ENCODE assay signal across 24 mouse cellular contexts in the genomic region with DNA sequence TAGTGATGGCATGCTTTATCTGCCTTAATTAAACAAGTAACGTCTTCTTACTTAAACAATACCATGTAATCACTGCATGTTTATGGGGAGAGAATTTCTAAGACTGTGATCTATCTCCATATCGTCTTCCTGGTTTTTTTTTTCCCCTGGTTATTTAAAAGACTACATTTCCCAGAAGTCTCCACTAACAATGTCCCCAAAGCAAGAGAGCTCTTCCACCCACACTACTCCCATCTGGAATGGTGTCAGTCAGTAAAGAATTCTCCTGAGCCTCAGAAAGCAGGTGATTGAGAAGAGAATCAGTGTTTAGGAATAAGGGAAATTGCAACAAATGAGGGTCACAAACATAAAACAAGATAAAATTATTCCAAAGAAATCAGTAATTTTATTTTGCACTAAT. TPM values are rescaled to one million over a fixed set of nuclear protein-coding genes. Genes with fewer than 3 reads are reported as not detected.
DNase-seq lines count a peak whose midpoint lies in the region; ATAC-seq and TF ChIP-seq lines count a peak whose summit lies in the region.
"Had no signal": no experiment of that assay in that cellular context is flagged by ENCODE, and none has a peak within 500 bp of the region (broad histone marks: within the 10 kb centered on the region; RNA-seq: fewer than 3 reads in every experiment).

No protein-coding gene starts in this region.

- ATAC-seq in midbrain, embryonic 14.5 days (ENCODE audit: low FRiP score, low TSS enrichment), result no peak
- ATAC-seq: liver, embryonic 12.5 days had no signal

- H3K4me3 ChIP-seq in gastrocnemius, adult 2 months, result peak overlapping the region; percentile 1
- no peak overlapping the region for H3K4me3 ChIP-seq in midbrain, embryonic 14.5 days (replicated peaks; ENCODE audit: low read depth, low read length)
- no peak overlapping the region for H3K4me3 ChIP-seq in midbrain, embryonic 10.5 days
- H3K4me3 ChIP-seq: erythroblast, embryonic 14.5 days; heart, adult 2 months; heart, embryonic 15.5 days; limb, embryonic 12.5 days; liver, embryonic 12.5 days; neural tube, embryonic 13.5 days had no signal

- no peaks in the 10 kb centered on the region for H3K9me3 ChIP-seq in midbrain, embryonic 14.5 days (ENCODE audit: control insufficient read depth, low read length)
- no peaks in the 10 kb centered on the region for H3K9me3 ChIP-seq in midbrain, embryonic 10.5 days (replicated peaks)
- H3K9me3 ChIP-seq: heart, embryonic 15.5 days; limb, embryonic 12.5 days; liver, embryonic 12.5 days; neural tube, embryonic 13.5 days had no signal

- H3K4me2 ChIP-seq in midbrain, embryonic 14.5 days (ENCODE audit: low read length), result no peak overlapping the region
- H3K4me2 ChIP-seq: heart, embryonic 15.5 days; limb, embryonic 12.5 days; liver, embryonic 12.5 days; neural tube, embryonic 13.5 days had no signal

- TF ChIP-seq CTCF in gastrocnemius, adult 2 months (IDR thresholded peaks at IDR 0.05), result no peak

- H3K27me3 ChIP-seq in midbrain, embryonic 14.5 days (ENCODE audit: control insufficient read depth, insufficient read depth, low read length), result peaks cover 5% of the 10 kb centered on the region; the same call in 1 of the 2 replicates
- H3K27me3 ChIP-seq in midbrain, embryonic 10.5 days (ENCODE audit: low read depth, poor library complexity, severe bottlenecking), result peaks cover 46% of the 10 kb centered on the region

- 35% methylated on average over 2 of the region's 2 CpGs for WGBS in midbrain, embryonic 14.5 days
- 42% methylated on average over 2 of the region's 2 CpGs for WGBS in midbrain, embryonic 10.5 days

- intact Hi-C loops in gastrocnemius, adult 2 months (cut with DNase I), result loop anchor here (5.0 kb wide), 1 partner anchor 58 kb away; no protein-coding TSS in a partner anchor

- no peak overlapping the region for H3K9ac ChIP-seq in midbrain, embryonic 14.5 days (replicated peaks; ENCODE audit: low read length)
- H3K9ac ChIP-seq: heart, embryonic 15.5 days; limb, embryonic 12.5 days; liver, embryonic 12.5 days; neural tube, embryonic 13.5 days had no signal

- H3K4me1 ChIP-seq in midbrain, embryonic 14.5 days (ENCODE audit: control insufficient read depth, insufficient read depth, low read length), result peaks cover 9% of the 10 kb centered on the region
- H3K4me1 ChIP-seq in midbrain, embryonic 10.5 days, result peaks cover 19% of the 10 kb centered on the region
- H3K4me1 ChIP-seq: liver, embryonic 12.5 days had no signal

- no peak for DNase-seq in gastrocnemius, adult 2 months
- no peak for DNase-seq in gastrocnemius, postnatal 25 days
- DNase-seq in midbrain, embryonic 14.5 days, result peak; percentile 59
- DNase-seq in midbrain, embryonic 10.5 days (ENCODE audit: low spot score), result no peak
- peak; percentile 83 for DNase-seq in brain, adult 2 months (ENCODE audit: low read depth, low spot score)
- DNase-seq in ovary, postnatal 10 days (ENCODE audit: low spot score), result no peak
- no peak for DNase-seq in lung, postnatal 4 days
- DNase-seq: adrenal gland, postnatal 14 days; gastrocnemius, postnatal 14 days; heart, adult 2 months; heart, postnatal 4 days; kidney, adult 8-10 months; kidney, postnatal 36 days; lung, adult 2 months; lung, postnatal 36 days had no signal

- H3K36me3 ChIP-seq in midbrain, embryonic 14.5 days (ENCODE audit: control insufficient read depth, insufficient read depth, low read length), result no peaks in the 10 kb centered on the region
- no peaks in the 10 kb centered on the region for H3K36me3 ChIP-seq in midbrain, embryonic 10.5 days
- H3K36me3 ChIP-seq: heart, embryonic 15.5 days; limb, embryonic 12.5 days; liver, embryonic 12.5 days; neural tube, embryonic 13.5 days had no signal

- H3K27ac ChIP-seq in gastrocnemius, adult 2 months, result no peak overlapping the region
- H3K27ac ChIP-seq in midbrain, embryonic 14.5 days (replicated peaks; ENCODE audit: low read depth, low read length), result no peak overlapping the region
- no peak overlapping the region for H3K27ac ChIP-seq in midbrain, embryonic 10.5 days (replicated peaks)
- H3K27ac ChIP-seq: heart, adult 2 months; heart, embryonic 15.5 days; limb, embryonic 12.5 days; liver, embryonic 12.5 days; neural tube, embryonic 13.5 days had no signal

RNA-seq across cellular contexts. Expression of gene Snph, which starts 2.5 kb away (rescaled TPM):
- total RNA-seq in gastrocnemius, adult 2 months (2021), result 10 to 100 TPM; 31.7 to 35.9 TPM
- total RNA-seq in gastrocnemius, postnatal 25 days (2021), result 10 to 100 TPM; 19.2 to 26.2 TPM
- 17.2 and 18.3 TPM in 2 replicates for polyA plus RNA-seq in midbrain, embryonic 14.5 days (2014; fragmentation: Nextera tagmentation; extraction: Ambion mirVana)
- 1.3 and 2.1 TPM in 2 replicates for polyA plus RNA-seq in midbrain, embryonic 10.5 days (2016; fragmentation: Nextera tagmentation; extraction: Ambion mirVana)
- total RNA-seq: common myeloid progenitor, adult 5-6 weeks had no signal
- polyA plus RNA-seq: erythroblast, embryonic 14.5 days had no signal

RNA-seq across cellular contexts. Expression of gene Rad21l, which starts 33.4 kb away (rescaled TPM):
- not detected for total RNA-seq in gastrocnemius, adult 2 months (2021)
- total RNA-seq in gastrocnemius, postnatal 25 days (2021), result not detected
- polyA plus RNA-seq in midbrain, embryonic 14.5 days (2014; fragmentation: Nextera tagmentation; extraction: Ambion mirVana), result 0.13 TPM in 1 of 2 replicates, not detected in the other
- 0.06 TPM in 1 of 2 replicates, not detected in the other for polyA plus RNA-seq in midbrain, embryonic 10.5 days (2016; fragmentation: Nextera tagmentation; extraction: Ambion mirVana)
- total RNA-seq: adrenal gland, postnatal 14 days; common myeloid progenitor, adult 5-6 weeks; gastrocnemius, postnatal 14 days; heart, adult 2 months; heart, postnatal 4 days had no signal
- polyA plus RNA-seq: embryonic facial prominence, embryonic 11.5 days; erythroblast, embryonic 14.5 days; heart, adult 2 months; heart, embryonic 15.5 days; limb, embryonic 12.5 days; liver, embryonic 12.5 days; lung, adult 2 months; stomach, embryonic 16.5 days; thymus, postnatal 0 days had no signal

Comparison
In these comparisons a context has a peak if more than half of its experiments do, and no peak if none do; other contexts are left out.
1. DNase-seq: peak in midbrain, embryonic 14.5 days (single experiment) and brain, adult 2 months (single experiment); none in gastrocnemius, adult 2 months (single experiment), gastrocnemius, postnatal 25 days (single experiment), midbrain, embryonic 10.5 days (single experiment), ovary, postnatal 10 days (single experiment) and lung, postnatal 4 days (0 of 2).